Mouse (Mus musculus) cortical plate, adult 2 months (tissue): Measurements from ENCODE around the gene Ceacam19. TPM values are rescaled to one million over a fixed set of nuclear protein-coding genes. Genes with fewer than 3 reads are reported as not detected.

Experiments used
- H3K27ac ChIP-seq: fragments of 200-500 bp; 2 replicates; pipeline ENCODE4 v1.5.1; 2012; ENCODE audit warnings: low read length, control low read depth, inconsistent platforms; ENCODE audit not compliant: insufficient read depth
- H3K4me1 ChIP-seq: fragments of 200-500 bp; 2 replicates; pipeline ENCODE4 v1.6.1; 2011; ENCODE audit warnings: low read length; ENCODE audit not compliant: control insufficient read depth, insufficient read depth
- H3K4me3 ChIP-seq: fragments of 200-500 bp; 2 replicates; pipeline ENCODE4 v1.5.1; 2011; ENCODE audit warnings: mild to moderate bottlenecking, low read length, control low read depth; ENCODE audit not compliant: insufficient read depth
- CTCF ChIP-seq: fragments of 200-500 bp; IDR thresholded peaks from 2 replicates; pipeline ENCODE4 v1.5.1; 2011; ENCODE audit warnings: mild to moderate bottlenecking, control low read depth, low read length; ENCODE audit not compliant: insufficient read depth; ENCODE audit errors: extremely low read depth
- POLR2A ChIP-seq: fragments of 200-500 bp; IDR thresholded peaks from 2 replicates; pipeline ENCODE4 v1.6.1; 2011; ENCODE audit warnings: mild to moderate bottlenecking, low read length, control low read depth; ENCODE audit not compliant: insufficient read depth; ENCODE audit errors: extremely low read depth
- polyA plus RNA-seq: library from polyadenylated mRNA; depleted of rRNA; stranded (reverse); fragments of >200 nt; gene quantifications from 2 replicates; pipeline ENCODE4 v1.2.3, GENCODE M21; 2012

Gene Ceacam19
- polyA plus RNA-seq, 1 experiment = not detected

DNA sequence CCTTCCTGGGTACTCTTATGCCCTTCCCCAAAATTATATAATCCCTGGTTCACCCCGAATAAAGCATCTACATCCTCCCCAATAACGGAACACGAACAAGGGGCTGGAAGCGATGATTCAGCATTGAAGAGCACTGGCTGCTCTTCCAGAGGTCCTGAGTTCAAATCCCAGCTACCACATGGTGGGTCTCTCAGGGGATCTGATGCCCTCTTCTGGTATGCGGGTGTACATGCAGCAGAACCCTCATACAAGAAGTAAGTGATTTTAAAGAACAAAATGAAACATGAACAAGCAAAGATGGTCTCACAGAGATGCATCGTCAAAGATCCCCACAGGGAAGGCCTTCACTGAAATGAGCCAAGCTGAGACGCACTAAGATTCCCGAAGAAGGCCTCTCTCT lies 7.0 kb downstream of the Ceacam19 start:
- Histone ChIP-seq H3K27ac (no peak overlapping the region), H3K4me1 (no peaks in the 10 kb centered on the region; the same call in 1 of the 2 replicates), H3K4me3 (no peak overlapping the region)
- no peak for TF ChIP-seq POLR2A
- TF ChIP-seq CTCF = no peak

DNA sequence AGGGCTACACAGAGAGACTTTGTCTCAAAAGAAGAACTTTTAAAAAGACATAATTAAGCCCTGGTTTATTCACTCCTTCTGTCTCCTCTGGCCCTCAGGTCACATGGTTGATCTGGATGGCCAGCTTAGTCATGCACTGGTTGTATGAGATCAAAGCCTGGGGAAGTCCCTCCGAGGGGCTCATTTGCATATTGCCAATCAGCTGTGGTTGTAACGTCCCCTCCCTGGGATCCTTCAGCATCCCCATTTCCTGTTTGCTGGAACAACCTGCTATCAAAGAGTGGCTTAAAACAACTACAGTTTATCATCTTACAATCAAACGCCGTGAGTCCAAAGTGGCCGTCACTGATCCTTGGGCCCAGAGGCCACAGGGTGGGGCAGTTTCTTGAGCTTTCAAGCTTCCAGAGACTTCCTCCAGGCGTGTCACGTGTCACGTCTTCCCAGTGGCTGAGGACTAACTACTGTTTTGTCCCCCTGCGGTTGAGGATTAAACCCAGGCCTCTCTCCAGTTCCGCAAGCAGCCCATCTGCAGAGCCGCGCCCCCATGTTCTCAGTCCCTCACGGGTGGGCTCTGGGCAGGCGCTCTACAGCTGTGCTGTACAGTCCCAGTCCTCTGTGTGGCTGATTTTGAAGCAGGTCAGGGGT lies 10.9 kb downstream of the Ceacam19 start:
- Histone ChIP-seq H3K4me3 (no peak overlapping the region), H3K27ac (no peak overlapping the region), H3K4me1 (no peaks in the 10 kb centered on the region; the same call in 1 of the 2 replicates)
- TF ChIP-seq CTCF = no peak

DNA sequence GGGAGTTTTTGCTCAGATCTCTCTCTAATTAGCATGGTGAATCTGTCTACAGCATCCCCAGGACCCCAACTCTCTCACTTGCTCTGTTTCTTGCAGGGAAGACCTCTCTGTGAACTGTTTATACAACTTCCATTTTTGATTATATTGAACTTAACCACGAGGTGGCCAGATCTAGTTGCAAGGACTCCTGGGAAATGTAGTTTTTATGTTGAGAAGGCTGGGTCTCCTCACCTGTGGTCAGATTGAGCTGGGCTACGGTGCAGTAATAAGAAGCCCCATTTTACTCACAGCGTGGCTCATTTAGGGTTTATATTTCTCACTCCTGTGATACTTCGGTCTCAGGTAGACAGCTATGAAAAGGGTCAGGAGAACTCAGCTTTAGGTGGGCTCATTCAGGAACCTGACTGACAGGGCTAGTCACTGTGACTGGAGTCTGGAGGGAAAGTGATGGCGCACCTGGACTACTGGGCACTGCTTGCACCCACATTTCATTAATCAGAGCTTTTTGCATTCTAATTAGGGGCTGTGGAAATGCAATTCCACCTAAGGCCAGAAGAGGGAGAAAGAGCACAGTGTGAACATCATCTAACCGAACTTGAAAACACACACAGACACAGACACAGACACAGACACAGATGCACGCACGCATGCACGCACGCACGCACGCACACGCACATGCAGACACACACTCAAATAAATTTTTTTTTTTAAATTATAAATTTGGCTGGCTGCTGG lies 11.7 kb downstream of the Ceacam19 start:
- TF ChIP-seq POLR2A = no peak
- TF ChIP-seq CTCF = peak; percentile 51; the same call in 1 of the 2 replicates
- Histone ChIP-seq H3K27ac (no peak overlapping the region), H3K4me3 (no peak overlapping the region), H3K4me1 (no peaks in the 10 kb centered on the region; the same call in 1 of the 2 replicates)

DNA sequence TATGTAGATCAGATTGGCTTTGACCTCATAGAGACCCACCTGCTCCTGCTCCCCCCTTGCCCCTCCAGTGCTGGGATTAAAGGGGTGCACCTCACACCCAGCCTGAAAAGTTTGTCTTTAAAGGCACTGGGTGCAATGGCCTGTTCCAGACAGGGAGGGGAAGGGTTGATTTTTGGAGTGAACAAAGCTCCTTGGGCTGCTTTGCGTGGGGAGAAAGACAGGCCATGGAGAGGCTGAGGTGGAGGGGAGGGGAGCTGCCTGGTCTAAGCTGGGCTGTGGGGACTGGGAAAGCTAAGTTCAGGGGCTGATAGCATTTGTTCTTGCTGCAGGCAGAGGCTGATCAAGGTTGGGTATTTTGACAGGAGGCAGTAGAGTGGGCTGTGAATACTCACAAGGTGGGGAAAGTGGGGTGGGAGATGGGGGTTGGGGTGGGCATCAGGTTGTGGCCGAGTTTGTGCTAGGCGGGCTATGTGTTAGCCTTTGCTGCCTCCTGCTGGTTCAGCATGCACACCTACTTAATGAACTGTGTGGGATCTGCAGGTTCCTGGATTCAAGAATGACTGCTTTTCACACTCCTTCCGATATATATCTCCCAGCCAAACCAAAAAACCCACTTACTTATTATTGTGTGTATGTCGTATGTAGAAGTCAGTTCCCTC lies 15.7 kb downstream of the Ceacam19 start:
- peak; percentile 55 for TF ChIP-seq CTCF
- TF ChIP-seq POLR2A = no peak
- Histone ChIP-seq H3K27ac (no peak overlapping the region), H3K4me3 (no peak overlapping the region), H3K4me1 (no peaks in the 10 kb centered on the region; the same call in 1 of the 2 replicates)

DNA sequence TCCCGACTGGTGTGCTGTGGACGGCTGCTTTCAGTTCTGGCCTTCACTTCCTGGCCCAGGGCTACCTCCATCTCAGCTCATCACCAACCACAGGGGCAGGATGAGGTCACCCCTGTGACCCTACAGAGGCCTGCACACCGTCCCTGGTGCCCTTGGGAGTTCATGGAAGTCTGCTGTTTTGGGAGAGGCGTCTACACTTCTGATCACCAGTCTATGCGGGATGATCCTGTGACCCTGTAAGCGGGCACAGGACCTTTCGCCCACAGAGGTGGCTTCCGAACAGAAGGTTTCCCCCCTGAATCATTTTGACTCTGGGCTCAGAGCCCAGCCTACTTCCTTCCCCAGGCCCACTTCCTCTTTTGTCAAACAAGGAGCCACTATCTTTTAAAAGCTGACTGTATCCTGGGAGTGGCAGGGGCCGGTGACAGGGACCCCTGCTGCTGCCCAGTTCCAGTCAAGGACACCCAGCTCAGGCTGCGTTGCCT lies 16.6 kb downstream of the Ceacam19 start:
- Histone ChIP-seq H3K27ac (no peak overlapping the region), H3K4me1 (no peaks in the 10 kb centered on the region; the same call in 1 of the 2 replicates), H3K4me3 (no peak overlapping the region)
- no peak for TF ChIP-seq POLR2A
- no peak for TF ChIP-seq CTCF

DNA sequence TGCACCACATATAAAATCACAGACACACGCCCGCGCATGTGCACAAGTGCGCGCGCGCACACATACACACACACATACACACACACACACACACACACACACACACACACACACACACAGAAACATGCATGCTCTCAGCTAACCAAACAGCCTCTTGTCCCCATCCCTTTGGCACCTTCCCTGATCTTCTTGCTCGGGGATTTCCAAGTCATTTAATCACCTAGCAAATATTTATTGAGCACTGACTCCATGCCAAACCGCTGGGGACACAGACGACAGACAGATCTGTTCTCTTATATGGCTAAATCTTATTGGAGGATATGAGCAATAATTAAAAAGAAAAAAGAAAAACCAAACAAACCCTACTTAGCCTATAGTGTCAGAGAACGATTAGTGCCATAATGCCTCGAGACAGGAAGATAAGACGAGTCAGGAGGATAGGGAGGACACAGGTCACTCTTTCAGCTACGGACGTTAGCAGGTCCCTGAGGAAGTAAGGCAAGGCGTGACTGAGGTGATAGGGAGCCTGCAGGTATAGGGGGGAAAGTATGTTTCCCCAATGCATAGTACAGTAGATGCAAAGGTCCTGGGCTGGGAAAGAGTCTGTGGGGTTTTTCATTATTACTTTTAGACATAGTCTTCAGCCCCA lies 19.9 kb downstream of the Ceacam19 start:
- H3K4me1 ChIP-seq = no peaks in the 10 kb centered on the region
- H3K4me3 ChIP-seq = no peak overlapping the region
- no peak for TF ChIP-seq POLR2A
- no peak for TF ChIP-seq CTCF
- no peak overlapping the region for H3K27ac ChIP-seq

DNA sequence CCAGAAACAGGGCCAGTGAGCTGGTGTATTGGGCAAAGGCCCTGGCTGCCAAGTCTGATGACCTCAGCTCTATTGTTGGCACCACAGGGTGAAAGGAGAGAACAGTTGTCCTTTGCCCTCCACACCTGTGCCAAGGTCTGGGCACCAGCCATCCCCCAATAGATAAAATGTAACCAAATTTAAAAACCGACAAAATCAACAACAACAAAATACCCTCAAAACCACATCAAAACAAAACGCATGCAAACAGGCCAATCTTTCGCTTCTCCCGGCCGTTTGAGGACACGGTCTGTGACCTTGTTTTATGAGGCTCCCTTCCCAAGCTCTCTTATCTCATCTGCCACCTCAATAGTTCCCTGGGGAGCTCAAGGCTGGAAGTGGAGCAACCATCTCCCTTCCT lies 21.3 kb downstream of the Ceacam19 start:
- Histone ChIP-seq H3K27ac (no peak overlapping the region), H3K4me1 (no peaks in the 10 kb centered on the region), H3K4me3 (no peak overlapping the region)
- TF ChIP-seq CTCF (no peak), POLR2A (no peak)

DNA sequence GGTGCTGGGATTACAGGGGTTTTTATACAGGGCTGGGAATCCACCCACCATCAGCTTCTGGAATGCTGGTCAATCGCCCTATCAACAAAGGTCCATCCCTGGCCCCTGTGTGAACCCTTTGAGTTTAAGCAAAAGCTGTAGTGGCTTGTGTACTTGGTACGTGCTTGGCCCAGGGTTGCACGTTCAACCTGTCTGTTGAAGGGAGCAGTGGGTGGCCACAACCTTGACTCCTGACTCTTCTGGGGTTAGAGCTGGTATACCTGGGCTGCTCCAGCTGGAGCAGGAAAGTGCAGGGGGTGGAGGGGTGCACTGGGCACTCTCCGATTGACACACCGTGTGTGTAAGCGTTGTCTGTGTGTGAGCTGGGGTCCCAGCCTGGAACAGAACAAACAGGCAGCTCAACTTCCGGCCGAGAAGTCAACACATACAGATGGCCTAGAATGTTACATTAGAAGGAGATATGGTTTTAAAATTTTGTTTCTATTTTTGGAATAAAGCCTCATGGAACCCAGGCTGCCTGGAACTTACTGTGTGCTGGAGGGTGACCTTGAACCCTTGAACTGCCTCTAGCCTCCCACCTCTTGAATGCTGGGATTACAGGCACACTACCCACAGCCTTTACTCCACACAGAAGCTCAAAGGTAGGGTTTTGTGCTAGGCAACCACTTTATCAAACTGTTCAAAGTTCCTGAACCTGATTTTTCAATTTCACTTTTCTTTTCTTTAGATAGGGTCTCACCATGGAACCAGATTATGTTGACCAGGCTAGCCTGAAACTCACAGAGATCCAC lies 22.3 kb downstream of the Ceacam19 start:
- Histone ChIP-seq H3K27ac (no peak overlapping the region), H3K4me3 (no peak overlapping the region), H3K4me1 (no peaks in the 10 kb centered on the region)
- no peak for TF ChIP-seq POLR2A

DNA sequence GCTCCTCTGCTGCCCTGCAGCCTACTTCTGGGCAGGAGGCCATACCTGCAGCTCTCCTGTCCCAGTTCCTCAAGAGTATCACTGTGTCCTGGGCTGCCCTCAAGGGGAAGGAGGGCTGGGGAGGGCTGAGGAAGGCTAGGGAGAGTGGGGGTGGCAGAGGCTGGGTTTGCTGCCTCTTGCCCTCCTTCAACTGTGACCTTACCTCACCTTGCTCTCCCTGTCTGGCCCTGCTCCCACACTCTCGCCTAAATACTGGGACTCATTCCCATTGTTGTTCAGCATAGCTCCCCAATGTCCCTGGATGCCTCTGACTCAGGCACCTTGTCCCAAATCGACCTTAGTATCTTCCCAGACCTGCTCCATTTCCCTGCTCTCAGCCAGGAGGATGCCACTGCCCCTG lies 23.5 kb downstream of the Ceacam19 start:
- H3K27ac ChIP-seq = no peak overlapping the region
- no peak overlapping the region for H3K4me3 ChIP-seq
- H3K4me1 ChIP-seq = no peaks in the 10 kb centered on the region
- no peak for TF ChIP-seq CTCF
- no peak for TF ChIP-seq POLR2A
